Mouse (Mus musculus) urinary bladder, postnatal 14 days (tissue): Measurements from ENCODE around the gene Olfr1196.
"Not testable (repeated sequence)": the region's sequence is repeated elsewhere in the genome, so short reads cannot be mapped to it uniquely, and the experiment has no call there.

Source experiments
- DNase-seq: peaks from one replicate; pipeline ENCODE4 v3.0.0; 2021; ENCODE audit warnings: low spot score

Olfr1196 gene

DNA sequence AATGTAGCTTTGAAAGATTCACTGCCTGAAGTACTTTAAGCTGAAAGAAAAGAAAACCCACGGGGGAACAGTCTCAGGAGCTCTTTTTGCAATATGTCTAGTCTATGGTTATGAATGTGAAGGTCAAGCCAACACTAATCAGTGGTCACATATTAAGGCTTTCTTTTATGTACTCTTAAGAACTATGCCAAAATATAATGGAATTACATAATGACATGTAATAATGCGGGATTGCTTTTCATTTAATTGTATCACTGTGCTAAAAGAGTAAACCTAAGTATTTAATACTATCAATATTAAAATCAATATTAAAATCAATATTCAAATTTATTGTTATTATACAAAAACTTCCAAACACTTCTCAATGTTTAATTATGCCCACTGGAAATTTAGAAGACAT is at the start of gene Olfr1196:
Gene Olfr1196 (minus strand): TSS at position 101 of the 400 bp plus-strand sequence.
- DNase-seq, result no peak

DNA sequence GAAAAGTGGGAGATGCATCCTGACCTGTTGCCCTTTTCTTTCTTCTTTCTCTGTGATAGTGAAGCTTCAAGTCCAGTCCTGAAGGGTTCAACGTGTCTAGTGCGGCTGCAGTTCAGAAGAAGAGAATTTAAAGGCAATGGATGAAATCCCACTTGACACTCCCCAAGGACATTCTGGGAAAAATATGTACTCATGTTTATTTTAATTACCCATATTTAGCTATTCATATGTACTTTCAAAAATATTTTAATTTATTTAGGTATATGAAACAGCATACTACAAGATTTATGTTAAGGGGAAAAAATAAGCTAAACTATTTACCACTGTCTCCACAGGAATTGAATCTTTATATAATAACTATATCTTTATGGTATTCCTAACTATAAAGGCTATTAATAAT is 46.9 kb upstream of the Olfr1196 start, which contains the start of gene Olfr1198:
Gene Olfr1198 (minus strand): TSS at position 101 of the 400 bp plus-strand sequence.
- no peak for DNase-seq

DNA sequence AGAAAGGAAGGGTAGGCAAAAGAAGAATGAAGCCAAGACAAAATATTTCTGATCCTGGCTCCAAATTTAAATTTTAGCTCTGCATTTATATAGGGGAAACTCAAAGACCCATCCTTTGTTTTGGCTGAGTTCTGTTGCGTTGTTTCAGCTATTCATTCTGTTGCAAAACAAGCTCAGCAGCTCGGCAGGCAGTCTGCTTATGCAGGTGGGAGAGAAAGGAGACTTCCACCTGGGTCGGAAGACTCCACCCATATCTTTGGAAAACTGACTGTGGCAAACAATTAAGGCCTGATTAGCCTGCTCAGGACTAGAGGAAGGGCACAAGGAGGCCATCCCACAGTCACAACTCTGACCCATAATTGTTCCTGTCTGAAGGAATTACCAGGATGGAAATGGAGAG is 39.0 kb upstream of the Olfr1196 start:
- no peak for DNase-seq

DNA sequence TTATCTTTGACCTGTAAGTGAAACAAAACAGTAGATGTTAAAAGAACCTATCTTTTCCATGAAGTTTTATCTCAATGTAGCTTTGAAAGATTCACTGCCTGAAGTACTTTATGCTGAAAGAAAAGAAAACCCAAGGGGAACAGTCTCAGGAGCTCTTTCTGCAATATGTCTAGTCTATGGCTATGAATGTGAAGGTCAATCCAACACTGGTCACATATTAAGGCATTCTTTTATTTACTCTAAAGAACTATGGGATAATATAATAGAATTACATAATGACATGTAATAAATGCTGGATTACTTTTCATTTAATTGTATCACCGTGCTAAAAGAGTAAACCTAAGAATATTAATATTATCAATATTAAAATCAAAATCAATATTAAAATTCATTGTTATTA is 27.9 kb upstream of the Olfr1196 start, which contains the start of gene Olfr1197:
Gene Olfr1197 (minus strand): TSS at position 101 of the 400 bp plus-strand sequence.
- DNase-seq, result no peak

DNA sequence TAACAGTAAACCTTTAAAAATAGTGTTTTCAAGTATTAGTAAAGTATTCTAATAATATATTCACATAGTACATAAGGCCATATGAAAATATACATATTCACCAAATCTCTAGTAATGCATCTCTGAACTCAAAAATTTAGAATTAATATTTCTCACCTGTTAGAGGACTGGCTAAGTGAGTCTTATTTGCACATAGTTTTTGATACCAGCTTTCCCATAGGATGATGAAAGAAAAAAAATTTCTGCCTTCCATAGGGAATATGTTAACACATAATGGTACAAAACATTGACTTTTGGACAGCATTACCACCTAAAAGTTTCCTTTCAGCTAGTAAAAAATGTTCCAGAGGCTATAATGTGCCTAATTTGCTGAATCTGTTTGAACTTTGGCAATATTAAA is 15.3 kb downstream of the Olfr1196 start, which contains the start of gene Olfr1195:
Gene Olfr1195 (minus strand): TSS at position 101 of the 400 bp plus-strand sequence.
- no peak for DNase-seq

DNA sequence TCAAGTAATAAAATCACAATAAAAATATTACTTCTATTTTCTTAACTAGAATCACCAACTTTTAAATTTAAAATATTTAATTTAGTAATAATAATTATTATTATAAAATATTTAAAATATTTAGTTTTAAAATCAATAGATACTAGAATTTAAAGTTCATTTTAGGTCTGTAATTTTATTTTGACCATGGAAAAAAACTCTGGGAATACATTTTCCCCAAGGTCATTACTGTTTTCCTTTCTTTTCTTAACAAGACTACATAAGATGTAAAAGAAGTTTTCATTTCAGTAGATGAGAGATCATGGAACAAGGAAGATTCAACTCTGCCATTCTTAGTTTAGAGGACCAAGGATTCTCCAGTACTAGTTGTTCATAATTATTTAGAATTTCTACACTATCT is 29.1 kb downstream of the Olfr1196 start, which contains the start of gene Olfr1193:
Gene Olfr1193 (plus strand): TSS at position 301 of the 400 bp plus-strand sequence.
- DNase-seq, result not testable (repeated sequence)

DNA sequence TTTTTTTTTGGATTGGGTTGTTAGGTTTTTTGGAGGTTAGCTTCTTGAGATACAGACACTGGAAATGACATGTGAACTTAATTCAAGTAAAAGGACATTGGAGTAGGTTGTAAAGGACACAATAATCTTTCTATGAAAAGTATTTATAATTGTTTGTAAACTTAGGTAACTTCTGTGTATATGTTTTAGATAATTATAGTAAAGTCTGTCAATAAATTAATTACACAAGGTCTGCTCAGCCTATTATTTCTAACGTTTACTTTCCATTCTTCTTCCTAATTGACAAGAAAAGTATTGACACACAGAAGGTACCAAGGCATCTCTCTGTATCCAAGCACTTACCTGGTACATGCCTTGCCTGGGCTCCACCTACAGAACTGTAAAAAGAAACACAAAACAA is 56.2 kb downstream of the Olfr1196 start, which contains the start of gene Olfr1192-ps1:
Gene Olfr1192-ps1 (plus strand): TSS at position 301 of the 400 bp plus-strand sequence.
- DNase-seq, result no peak
